Mouse (Mus musculus): ENCODE data around the gene Sema4b. TPM values are rescaled to one million over a fixed set of nuclear protein-coding genes. Genes with fewer than 3 reads are reported as not detected.

The Sema4b gene
- total and polyA plus RNA-seq, 3 experiments = 10.9 to 17.3 TPM; not detected in 1

DNA sequence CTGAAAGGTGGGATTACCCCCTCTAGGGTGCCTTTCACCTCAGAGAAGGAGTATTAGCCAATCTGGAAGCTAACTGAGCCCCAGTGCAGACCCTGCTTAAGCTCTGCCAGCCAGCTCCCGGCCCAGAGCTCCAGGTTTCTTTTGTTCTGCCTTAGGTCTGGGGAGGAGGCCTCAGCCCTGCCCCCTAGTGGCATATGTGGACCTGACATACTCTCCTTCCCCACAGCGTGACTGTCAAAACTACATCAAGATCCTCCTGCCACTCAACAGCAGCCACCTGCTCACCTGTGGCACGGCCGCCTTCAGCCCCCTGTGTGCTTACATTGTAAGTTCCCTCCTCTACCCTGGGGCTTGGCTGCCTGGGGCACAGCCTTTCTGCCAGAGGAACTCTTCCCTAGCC is 28.8 kb downstream of the Sema4b start:
- no peaks in the 10 kb centered on the region for H3K9me3 ChIP-seq (replicated peaks; ENCODE audit: insufficient read depth, low read length)
- H3K4me1 ChIP-seq (ENCODE audit: control insufficient read depth in 1 of 2, insufficient read depth in 2 of 2, low read length in 2 of 2) = peaks cover 4 to 8% of the 10 kb centered on the region in 2 experiments
- TF ChIP-seq E2F4 (IDR thresholded peaks at IDR 0.05; ENCODE audit: borderline replicate concordance, low read depth, low read length) (no peak), UBTF (IDR thresholded peaks at IDR 0.05; ENCODE audit: borderline replicate concordance, insufficient read depth, low read depth, low read length) (no peak), CTCF (IDR thresholded peaks at IDR 0.05 in 2 of 3, conservative IDR thresholded peaks at IDR 0.05 in 1 of 3; ENCODE audit: control insufficient read depth in 1 of 3, insufficient read depth in 1 of 3, low read depth in 2 of 3, low read length in 3 of 3, poor library complexity in 1 of 3, severe bottlenecking in 1 of 3) (peak; percentile 77 to 92 (median 84)), POLR2AphosphoS2 (IDR thresholded peaks at IDR 0.05; ENCODE audit: low read length) (no peak), ZC3H11A (IDR thresholded peaks at IDR 0.05; ENCODE audit: low read depth, low read length) (peak; percentile 74), MXI1 (IDR thresholded peaks at IDR 0.05; ENCODE audit: low read depth, low read length) (0 out of 2 replicates have a peak, but pooled peaks have one; percentile 25), SIN3A (IDR thresholded peaks at IDR 0.05; ENCODE audit: low read length) (0 out of 2 replicates have a peak, but pooled peaks have one; percentile 22), SMC3 (IDR thresholded peaks at IDR 0.05; ENCODE audit: low read depth, low read length) (peak; percentile 89), RAD21 (IDR thresholded peaks at IDR 0.05; ENCODE audit: low read depth, low read length) (peak; percentile 65), MYC (IDR thresholded peaks at IDR 0.05; ENCODE audit: low read depth, low read length) (no peak)
- no peak overlapping the region for H3K9ac ChIP-seq (ENCODE audit: control insufficient read depth, low read depth, low read length, poor library complexity, severe bottlenecking)
- peaks cover 12% of the 10 kb centered on the region for H3K79me2 ChIP-seq (ENCODE audit: control insufficient read depth, insufficient read depth, low read length, poor library complexity)
- no peaks in the 10 kb centered on the region for H3K27me3 ChIP-seq (ENCODE audit: control insufficient read depth in 1 of 2, insufficient read depth in 2 of 2, low read length in 2 of 2)
- H3K27ac ChIP-seq (ENCODE audit: control insufficient read depth, low read depth, low read length) = no peak overlapping the region
- H3K4me3 ChIP-seq (ENCODE audit: control insufficient read depth in 1 of 2, insufficient read depth in 1 of 2, low read depth in 2 of 2, low read length in 2 of 2) = no peak overlapping the region
- DNase-seq (ENCODE audit: low read depth, low spot score) = peak; percentile 78
- peaks cover 5 to 6% of the 10 kb centered on the region in 2 experiments for H3K36me3 ChIP-seq (ENCODE audit: control insufficient read depth in 1 of 2, insufficient read depth in 2 of 2, low read length in 2 of 2)

DNA sequence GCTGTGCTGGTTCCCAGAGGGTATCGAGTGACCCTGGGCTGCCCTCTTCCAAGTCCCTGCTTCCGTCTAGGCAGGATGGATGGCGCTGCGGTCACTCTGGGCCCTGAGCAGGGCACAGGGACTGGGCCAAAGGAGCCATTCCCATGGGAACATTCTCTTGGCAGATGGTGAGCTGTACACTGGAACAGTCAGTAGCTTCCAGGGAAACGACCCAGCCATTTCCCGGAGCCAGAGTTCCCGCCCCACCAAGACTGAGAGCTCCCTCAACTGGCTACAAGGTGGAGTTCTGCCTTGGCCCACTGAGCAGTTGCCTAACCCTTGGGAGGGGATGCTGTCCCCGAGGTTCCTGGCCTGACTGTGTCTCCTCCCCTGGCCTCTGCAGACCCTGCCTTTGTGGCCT is 29.9 kb downstream of the Sema4b start:
- no peaks in the 10 kb centered on the region for H3K4me1 ChIP-seq (ENCODE audit: control insufficient read depth in 1 of 2, insufficient read depth in 2 of 2, low read length in 2 of 2)
- TF ChIP-seq E2F4 (IDR thresholded peaks at IDR 0.05; ENCODE audit: borderline replicate concordance, low read depth, low read length) (no peak), ZKSCAN1 (IDR thresholded peaks at IDR 0.05; ENCODE audit: low read depth, low read length) (no peak), MYC (IDR thresholded peaks at IDR 0.05; ENCODE audit: low read depth, low read length) (no peak), POLR2A (IDR thresholded peaks at IDR 0.05; ENCODE audit: control insufficient read depth in 1 of 2, insufficient read depth in 1 of 2, low read depth in 1 of 2, low read length in 2 of 2, poor library complexity in 1 of 2) (no peak), GABPA (IDR thresholded peaks at IDR 0.05; ENCODE audit: low read depth, low read length) (no peak), ZC3H11A (IDR thresholded peaks at IDR 0.05; ENCODE audit: low read depth, low read length) (no peak), NELFE (IDR thresholded peaks at IDR 0.05; ENCODE audit: low read depth, low read length) (no peak), MYB (IDR thresholded peaks at IDR 0.05; ENCODE audit: low read depth, low read length) (no peak), MAZ (IDR thresholded peaks at IDR 0.05; ENCODE audit: low read depth, low read length) (no peak), CHD2 (IDR thresholded peaks at IDR 0.05; ENCODE audit: low read length) (no peak), USF2 (IDR thresholded peaks at IDR 0.05; ENCODE audit: borderline replicate concordance in 1 of 2, insufficient read depth in 1 of 2, low read depth in 1 of 2, low read length in 2 of 2) (no peak)
- DNase-seq (ENCODE audit: low read depth, low spot score) = no peak
- peaks cover 3% of the 10 kb centered on the region; the same call in 1 of the 2 replicates for H3K79me2 ChIP-seq (ENCODE audit: control insufficient read depth, insufficient read depth, low read length, poor library complexity)
- no peaks in the 10 kb centered on the region for H3K9me3 ChIP-seq (replicated peaks; ENCODE audit: insufficient read depth, low read length)
- no peak overlapping the region for H3K4me3 ChIP-seq (ENCODE audit: control insufficient read depth in 1 of 2, insufficient read depth in 1 of 2, low read depth in 2 of 2, low read length in 2 of 2)
- no peak overlapping the region for H3K9ac ChIP-seq (ENCODE audit: control insufficient read depth, low read depth, low read length, poor library complexity, severe bottlenecking)
- no peaks in the 10 kb centered on the region for H3K27me3 ChIP-seq (ENCODE audit: control insufficient read depth in 1 of 2, insufficient read depth in 2 of 2, low read length in 2 of 2)
- no peak overlapping the region for H3K27ac ChIP-seq (ENCODE audit: control insufficient read depth, low read depth, low read length)
- H3K36me3 ChIP-seq (ENCODE audit: control insufficient read depth in 1 of 2, insufficient read depth in 2 of 2, low read length in 2 of 2) = peaks cover 0 to 6% of the 10 kb centered on the region in 2 experiments; a peak in 2 of 4 replicates

Data from MEL (cell line).